Mouse (Mus musculus): ENCODE measurements around the gene Ints1.

The Ints1 gene

GRCm38 (mm10) chr5:139775216-139775926 lies at the start of gene Ints1:
Gene Ints1 (minus strand): TSS chr5:139775674.
- peak; percentile 97 for DNase-seq (ENCODE audit: low read depth, low spot score)

DNA sequence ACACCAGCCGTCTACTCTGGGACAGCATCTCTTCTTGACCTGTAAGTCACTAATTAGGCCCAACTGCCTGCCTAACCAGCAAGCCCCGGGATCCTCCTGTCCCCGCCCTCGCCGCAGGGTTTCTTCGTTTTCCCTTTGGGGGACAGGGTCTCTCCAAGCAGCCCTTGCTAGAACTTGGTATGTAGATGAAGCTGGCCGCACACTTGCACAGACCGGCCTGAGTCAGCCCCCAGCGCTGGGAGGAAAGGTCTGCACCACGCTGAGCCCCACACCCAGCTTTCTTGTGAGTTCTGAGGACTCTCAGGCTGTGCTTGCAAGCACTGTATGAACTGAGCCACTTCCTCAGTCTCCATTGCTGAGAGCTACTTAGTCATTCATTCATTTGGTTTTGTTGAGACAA lies 49.1 kb upstream of the Ints1 start:
- DNase-seq (ENCODE audit: low read depth, low spot score): peak; percentile 68

GRCm38 (mm10) chr5:139821466-139822459 lies 46.3 kb upstream of the Ints1 start:
- no peak for DNase-seq (ENCODE audit: low read depth, low spot score)

DNA sequence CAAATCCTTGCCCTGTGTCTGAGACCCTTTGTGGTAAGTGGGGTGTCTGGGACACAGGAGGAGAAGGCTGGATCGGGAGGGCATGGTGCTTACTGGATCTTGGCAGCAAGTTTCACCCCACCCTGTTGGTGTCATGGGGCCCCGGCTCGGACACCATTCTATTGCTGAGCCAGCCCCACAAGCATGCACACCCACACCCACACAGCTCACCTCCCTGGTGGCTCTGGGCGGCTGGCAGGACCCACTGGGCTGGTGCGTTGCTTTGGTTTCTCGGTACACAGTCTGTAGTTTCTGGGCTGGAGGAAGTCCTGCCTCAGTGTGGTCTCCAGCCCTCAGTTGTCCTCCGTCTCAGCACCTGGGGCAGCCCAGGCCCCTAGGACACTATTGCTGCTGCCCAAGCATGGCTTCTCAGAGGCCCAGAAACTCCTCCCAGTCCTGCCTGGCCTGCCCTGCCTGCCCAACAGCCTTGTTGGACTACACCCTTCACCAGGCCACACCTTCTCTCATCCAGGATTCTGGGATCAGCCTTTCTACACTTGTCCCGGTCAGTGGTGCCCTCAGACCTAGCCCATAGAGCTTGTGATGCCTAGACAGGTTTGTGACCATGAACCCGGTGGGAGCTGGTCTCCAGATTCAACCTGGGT lies 44.2 kb upstream of the Ints1 start, which contains the start of gene Tmem184a:
TSS of gene Tmem184a (minus strand) at position 380 of the 644 bp plus-strand sequence.
- DNase-seq (ENCODE audit: low read depth, low spot score): no peak

GRCm38 (mm10) chr5:139818801-139819200 lies 43.3 kb upstream of the Ints1 start:
- DNase-seq (ENCODE audit: low read depth, low spot score): peak; percentile 61

DNA sequence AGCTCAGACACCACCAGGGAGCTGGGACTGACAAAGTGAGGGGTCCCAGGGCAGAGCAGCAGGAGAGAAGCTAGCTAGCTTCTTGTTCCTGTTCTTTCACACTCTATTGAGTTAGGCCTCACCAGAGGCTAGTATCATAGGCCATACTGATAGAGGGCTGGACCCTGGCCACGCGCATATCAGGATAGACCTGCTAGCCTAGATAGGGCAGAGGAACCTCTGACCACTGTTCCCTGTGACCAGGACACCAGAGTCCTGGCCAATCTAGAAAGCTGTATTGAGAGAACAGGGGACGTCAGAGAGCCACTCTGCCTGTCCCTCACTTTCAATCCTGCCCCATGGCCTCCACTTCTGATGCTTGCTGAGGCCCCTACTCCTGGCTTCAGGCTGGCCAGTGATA lies 42.6 kb upstream of the Ints1 start:
- no peak for DNase-seq (ENCODE audit: low read depth, low spot score)

GRCm38 (mm10) chr5:139817292-139817691 lies 41.8 kb upstream of the Ints1 start:
- DNase-seq (ENCODE audit: low read depth, low spot score): peak; percentile 34

- DNase-seq (ENCODE audit: low read depth, low spot score): no peak
These were observed 41.0 kb upstream of the Ints1 start for GRCm38 (mm10) chr5:139816445-139816844.

DNA sequence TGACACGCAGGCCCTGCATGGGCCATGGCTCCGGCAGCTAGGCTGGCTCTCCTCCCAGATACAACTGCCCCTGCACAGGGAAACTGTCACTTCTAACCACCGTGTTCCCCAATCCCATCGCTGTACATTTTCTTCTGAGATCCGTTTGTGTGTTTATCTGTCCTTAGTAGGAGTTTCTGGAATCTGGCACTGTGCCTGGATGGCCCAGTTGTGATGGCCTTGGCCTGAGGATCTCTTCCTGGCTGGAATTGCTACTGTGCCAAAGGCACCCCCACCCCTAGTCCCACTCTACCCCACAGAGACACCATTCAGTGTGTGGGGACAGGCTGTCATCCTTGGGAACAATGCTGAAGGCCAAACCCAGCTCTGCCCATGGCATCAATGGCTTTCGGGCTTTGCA lies 40.5 kb upstream of the Ints1 start:
- DNase-seq (ENCODE audit: low read depth, low spot score): no peak

DNA sequence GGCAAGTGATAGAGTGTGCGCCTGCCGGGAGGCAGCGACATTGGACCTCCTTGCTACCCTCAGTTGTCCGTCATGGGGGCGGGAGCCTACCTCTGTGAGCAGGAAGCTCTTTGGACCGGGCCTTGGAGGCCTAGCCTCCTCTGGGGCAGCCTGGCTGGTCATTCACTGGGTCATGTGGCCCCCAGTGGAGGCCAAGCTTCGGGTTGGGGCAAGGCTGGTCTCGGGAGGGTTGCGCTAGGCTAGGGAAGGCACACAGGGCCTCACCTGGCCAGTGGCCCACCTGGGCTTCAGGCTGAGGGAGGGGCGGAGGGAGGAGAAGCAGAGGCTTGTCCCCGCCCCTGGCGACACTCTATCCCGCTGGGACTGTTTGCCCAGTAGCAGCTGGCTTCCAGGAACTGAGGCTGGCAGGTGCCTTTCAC lies 38.5 kb upstream of the Ints1 start:
- DNase-seq (ENCODE audit: low read depth, low spot score): no peak

GRCm38 (mm10) chr5:139813126-139813490 lies 37.6 kb upstream of the Ints1 start:
- DNase-seq (ENCODE audit: low read depth, low spot score): no peak

GRCm38 (mm10) chr5:139812398-139813125 lies 37.1 kb upstream of the Ints1 start:
- no peak for DNase-seq (ENCODE audit: low read depth, low spot score)

- no peak for DNase-seq (ENCODE audit: low read depth, low spot score)
These were observed 36.4 kb upstream of the Ints1 start for GRCm38 (mm10) chr5:139811677-139812397.

DNA sequence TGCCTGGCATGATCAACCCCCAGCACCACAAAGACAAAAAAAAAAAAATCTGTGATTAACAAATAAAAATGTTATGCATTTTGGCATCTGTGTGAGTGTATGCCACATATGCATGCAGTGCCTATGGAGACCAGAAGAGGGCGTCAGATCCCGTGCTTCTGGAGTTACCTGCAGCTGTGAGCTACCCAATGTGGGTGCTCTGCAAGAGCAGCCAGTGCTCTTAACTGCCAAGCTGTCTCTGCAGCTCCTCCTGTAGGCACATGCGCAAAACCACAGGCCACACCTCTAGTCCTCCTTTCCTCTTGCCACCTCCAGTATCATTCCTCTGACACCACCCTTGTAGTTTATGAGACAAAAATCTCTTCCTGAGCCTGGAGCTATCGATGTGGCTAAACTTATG lies 33.9 kb upstream of the Ints1 start:
- DNase-seq (ENCODE audit: low read depth, low spot score): peak; percentile 84

- no peak for DNase-seq (ENCODE audit: low read depth, low spot score)
These were observed 30.4 kb upstream of the Ints1 start for GRCm38 (mm10) chr5:139805924-139806323.

DNA sequence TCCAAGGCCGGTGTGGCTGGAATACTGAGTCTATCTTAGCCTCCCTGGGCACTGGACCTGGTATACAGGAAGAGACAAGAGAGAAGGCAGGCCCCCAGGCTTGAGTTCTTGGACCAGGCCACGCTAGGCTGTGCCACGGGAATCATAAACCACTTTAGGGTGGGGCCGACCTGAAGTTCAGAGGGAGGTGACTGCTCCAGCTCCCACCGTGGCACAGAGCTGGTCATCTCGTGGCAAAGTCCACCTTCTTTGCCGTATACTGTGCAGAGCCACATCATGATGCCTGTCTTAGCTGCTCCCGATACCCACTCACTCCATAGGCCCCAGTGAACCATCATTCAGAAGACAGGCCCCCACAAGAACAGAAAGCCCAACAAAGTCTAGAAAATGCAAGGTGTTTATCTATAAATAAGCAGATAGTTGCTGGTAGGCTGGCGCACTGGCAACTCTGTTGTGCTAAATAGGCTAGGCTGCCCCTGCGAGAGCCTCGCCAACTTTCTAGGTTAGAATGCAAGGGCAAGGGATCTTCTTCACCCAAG lies 29.2 kb upstream of the Ints1 start:
- DNase-seq (ENCODE audit: low read depth, low spot score): no peak

- DNase-seq (ENCODE audit: low read depth, low spot score): no peak
These were observed 28.7 kb upstream of the Ints1 start for GRCm38 (mm10) chr5:139804107-139804551.

GRCm38 (mm10) chr5:139803601-139804102 lies 28.2 kb upstream of the Ints1 start:
- DNase-seq (ENCODE audit: low read depth, low spot score): peak; percentile 72

GRCm38 (mm10) chr5:139803165-139803564 lies 27.7 kb upstream of the Ints1 start:
- no peak for DNase-seq (ENCODE audit: low read depth, low spot score)

DNA sequence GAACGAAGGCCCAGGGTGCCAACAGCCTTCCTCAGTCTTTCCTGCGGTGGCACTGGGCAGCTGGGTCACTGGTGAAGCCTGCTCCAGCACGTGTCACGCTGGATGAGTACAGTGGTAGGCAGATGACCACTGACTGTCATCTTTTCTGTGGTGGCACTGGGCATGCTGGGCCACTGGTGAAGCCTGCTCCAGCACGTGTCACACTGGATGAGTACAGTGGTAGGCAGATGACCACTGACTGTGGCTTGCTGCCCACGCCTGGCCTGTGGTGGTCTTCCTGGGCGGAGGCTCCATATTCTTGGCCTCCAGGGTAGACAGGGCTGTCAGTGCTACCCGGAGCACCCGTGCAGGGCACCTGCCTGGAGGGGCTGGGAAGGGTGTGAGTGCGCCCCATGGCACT lies 26.4 kb upstream of the Ints1 start:
- DNase-seq (ENCODE audit: low read depth, low spot score): no peak

Measured in ES-CJ7 (cell line).